Mouse (Mus musculus) lung, postnatal 0 days (tissue): ENCODE results near the gene Gm20388.

ENCODE experiments used
- CTCF ChIP-seq: IDR thresholded peaks from 2 replicates; pipeline ENCODE4 v1.5.1; 2016; ENCODE audit warnings: antibody characterized with exemption, mild to moderate bottlenecking
- EP300 ChIP-seq: IDR thresholded peaks from 2 replicates; pipeline ENCODE4 v1.6.1; 2016; ENCODE audit warnings: antibody characterized with exemption, mild to moderate bottlenecking, control low read depth

DNA sequence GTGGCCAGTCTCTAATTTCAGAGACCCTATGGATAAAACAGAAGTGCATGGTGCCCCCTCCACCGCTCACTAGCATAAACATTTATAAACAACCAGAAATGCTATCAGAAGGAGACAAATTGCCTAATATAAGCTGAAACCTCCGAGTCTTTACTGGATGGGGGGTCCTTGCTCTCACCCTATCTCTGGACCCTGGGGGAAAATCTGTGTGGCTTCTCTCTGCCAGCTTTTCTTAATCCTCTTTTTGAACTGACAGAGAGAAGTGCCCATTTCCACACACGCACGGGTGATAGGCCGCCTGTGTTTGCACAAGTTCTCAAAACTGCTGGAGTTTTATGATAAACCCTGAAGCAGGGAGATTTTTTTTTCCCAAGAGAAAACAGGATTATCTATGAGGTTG is 3744.1 kb downstream of the Gm20388 start:
- TF ChIP-seq CTCF (no peak), EP300 (no peak)
